Mouse (Mus musculus): Measurements from ENCODE around the gene Dab1. TPM values are rescaled to one million over a fixed set of nuclear protein-coding genes. Genes with fewer than 3 reads are reported as not detected.

Dab1 gene
- polyA plus RNA-seq, 1 experiment from 2014 or later = 0.39 TPM

- Histone ChIP-seq H3K9ac (replicated peaks; ENCODE audit: low read depth) (no peak overlapping the region), H3K27ac (ENCODE audit: low read length) (no peak overlapping the region), H3K36me3 (ENCODE audit: insufficient read depth, low read length) (no peaks in the 10 kb centered on the region), H3K4me2 (replicated peaks; ENCODE audit: low read depth, low read length) (no peak overlapping the region), H3K27me3 (replicated peaks; ENCODE audit: insufficient read depth, low read length) (no peaks in the 10 kb centered on the region), H3K4me1 (ENCODE audit: insufficient read depth, low read depth, low read length) (no peaks in the 10 kb centered on the region; the same call in 1 of the 2 replicates), H3K4me3 (ENCODE audit: low read depth, low read length) (no peak overlapping the region), H3K9me3 (ENCODE audit: low read length) (no peaks in the 10 kb centered on the region)
- no peak for DNase-seq (ENCODE audit: low spot score)
- WGBS = 32% methylated on average over 1 of the region's 1 CpGs
- TF ChIP-seq EP300 (IDR thresholded peaks at IDR 0.05) = no peak
- no peak for TF ChIP-seq CTCF (IDR thresholded peaks at IDR 0.05)
- ATAC-seq = no peak
Measured at GRCm38 (mm10) chr4:104716506-104716905, 1097.3 kb downstream of the Dab1 start.

GRCm38 (mm10) chr4:104718973-104719795 is 1100.0 kb downstream of the Dab1 start:
- ATAC-seq = peak; percentile 67

GRCm38 (mm10) chr4:104723527-104724045 is 1104.4 kb downstream of the Dab1 start:
- H3K36me3 ChIP-seq (ENCODE audit: insufficient read depth, low read length) = no peaks in the 10 kb centered on the region
- no peaks in the 10 kb centered on the region for H3K27me3 ChIP-seq (replicated peaks; ENCODE audit: insufficient read depth, low read length)
- no peak overlapping the region for H3K4me2 ChIP-seq (replicated peaks; ENCODE audit: low read depth, low read length)
- 74% methylated on average over 6 of the region's 6 CpGs for WGBS
- no peak overlapping the region for H3K4me3 ChIP-seq (ENCODE audit: low read depth, low read length)
- no peak overlapping the region for H3K27ac ChIP-seq (ENCODE audit: low read length)
- no peak for DNase-seq (ENCODE audit: low spot score)
- no peak for ATAC-seq
- H3K9ac ChIP-seq (replicated peaks; ENCODE audit: low read depth) = no peak overlapping the region
- TF ChIP-seq CTCF (IDR thresholded peaks at IDR 0.05) = no peak
- H3K9me3 ChIP-seq (ENCODE audit: low read length) = no peaks in the 10 kb centered on the region
- H3K4me1 ChIP-seq (ENCODE audit: insufficient read depth, low read depth, low read length) = no peaks in the 10 kb centered on the region; the same call in 1 of the 2 replicates

More at GRCm38 (mm10) chr4:104718973-104719795, 1100.0 kb downstream of the Dab1 start:
- WGBS = 40% methylated on average over 13 of the region's 13 CpGs
- H3K27me3 ChIP-seq (replicated peaks; ENCODE audit: insufficient read depth, low read length) = no peaks in the 10 kb centered on the region
- H3K4me2 ChIP-seq (replicated peaks; ENCODE audit: low read depth, low read length) = no peak overlapping the region
- no peaks in the 10 kb centered on the region for H3K36me3 ChIP-seq (ENCODE audit: insufficient read depth, low read length)
- H3K4me3 ChIP-seq (ENCODE audit: low read depth, low read length) = no peak overlapping the region
- no peak for TF ChIP-seq CTCF (IDR thresholded peaks at IDR 0.05)
- TF ChIP-seq EP300 (IDR thresholded peaks at IDR 0.05) = no peak
- no peaks in the 10 kb centered on the region; the same call in 1 of the 2 replicates for H3K4me1 ChIP-seq (ENCODE audit: insufficient read depth, low read depth, low read length)
- H3K9me3 ChIP-seq (ENCODE audit: low read length) = no peaks in the 10 kb centered on the region
- DNase-seq (ENCODE audit: low spot score) = peak; percentile 71
- H3K9ac ChIP-seq (replicated peaks; ENCODE audit: low read depth) = no peak overlapping the region
- H3K27ac ChIP-seq (ENCODE audit: low read length) = no peak overlapping the region

- no peak for TF ChIP-seq CTCF (IDR thresholded peaks at IDR 0.05)
- no peak for TF ChIP-seq EP300 (IDR thresholded peaks at IDR 0.05)
- Histone ChIP-seq H3K4me2 (replicated peaks; ENCODE audit: low read depth, low read length) (no peak overlapping the region), H3K36me3 (ENCODE audit: insufficient read depth, low read length) (no peaks in the 10 kb centered on the region), H3K9ac (replicated peaks; ENCODE audit: low read depth) (no peak overlapping the region), H3K4me3 (ENCODE audit: low read depth, low read length) (no peak overlapping the region), H3K27me3 (replicated peaks; ENCODE audit: insufficient read depth, low read length) (no peaks in the 10 kb centered on the region), H3K4me1 (ENCODE audit: insufficient read depth, low read depth, low read length) (no peaks in the 10 kb centered on the region; the same call in 1 of the 2 replicates), H3K27ac (ENCODE audit: low read length) (no peak overlapping the region), H3K9me3 (ENCODE audit: low read length) (no peaks in the 10 kb centered on the region)
- no peak for ATAC-seq
- no peak for DNase-seq (ENCODE audit: low spot score)
- WGBS = 75% methylated on average over 5 of the region's 5 CpGs
Measured at GRCm38 (mm10) chr4:104724258-104724657, 1105.1 kb downstream of the Dab1 start.

- Histone ChIP-seq H3K36me3 (ENCODE audit: insufficient read depth, low read length) (no peaks in the 10 kb centered on the region), H3K4me1 (ENCODE audit: insufficient read depth, low read depth, low read length) (no peaks in the 10 kb centered on the region), H3K27ac (ENCODE audit: low read length) (no peak overlapping the region), H3K4me3 (ENCODE audit: low read depth, low read length) (no peak overlapping the region), H3K9ac (replicated peaks; ENCODE audit: low read depth) (no peak overlapping the region), H3K4me2 (replicated peaks; ENCODE audit: low read depth, low read length) (no peak overlapping the region), H3K27me3 (replicated peaks; ENCODE audit: insufficient read depth, low read length) (no peaks in the 10 kb centered on the region), H3K9me3 (ENCODE audit: low read length) (no peaks in the 10 kb centered on the region)
- TF ChIP-seq CTCF (IDR thresholded peaks at IDR 0.05) (peak; percentile 56), EP300 (IDR thresholded peaks at IDR 0.05) (no peak)
- WGBS = 42% methylated on average over 3 of the region's 3 CpGs
- ATAC-seq = no peak
- DNase-seq (ENCODE audit: low spot score) = no peak
Measured at GRCm38 (mm10) chr4:104725673-104726072, 1106.5 kb downstream of the Dab1 start.

- Histone ChIP-seq H3K4me2 (replicated peaks; ENCODE audit: low read depth, low read length) (no peak overlapping the region), H3K27ac (ENCODE audit: low read length) (no peak overlapping the region), H3K9me3 (ENCODE audit: low read length) (no peaks in the 10 kb centered on the region), H3K36me3 (ENCODE audit: insufficient read depth, low read length) (no peaks in the 10 kb centered on the region), H3K9ac (replicated peaks; ENCODE audit: low read depth) (no peak overlapping the region), H3K4me1 (ENCODE audit: insufficient read depth, low read depth, low read length) (no peaks in the 10 kb centered on the region), H3K4me3 (ENCODE audit: low read depth, low read length) (no peak overlapping the region), H3K27me3 (replicated peaks; ENCODE audit: insufficient read depth, low read length) (no peaks in the 10 kb centered on the region)
- DNase-seq (ENCODE audit: low spot score) = no peak
- ATAC-seq = no peak
- no peak for TF ChIP-seq CTCF (IDR thresholded peaks at IDR 0.05)
- no peak for TF ChIP-seq EP300 (IDR thresholded peaks at IDR 0.05)
- WGBS = 57% methylated on average over 8 of the region's 8 CpGs
Measured at GRCm38 (mm10) chr4:104729185-104729584, 1110.0 kb downstream of the Dab1 start.
